25 mouse cellular contexts compared by ENCODE assay signal in genomic region chr9:37044165-37044564, GRCm38 (mm10).
"Had no signal": no experiment of that assay in that cellular context is flagged by ENCODE, and none has a peak within 500 bp of the region (broad histone marks: within the 10 kb centered on the region; RNA-seq: fewer than 3 reads in every experiment).

No protein-coding gene starts in this region.

- H3K27ac ChIP-seq: heart, adult 2 months; heart, embryonic 10.5 days; hindbrain, embryonic 10.5 days; hindbrain, embryonic 12.5 days; hindbrain, embryonic 14.5 days; intestine, embryonic 15.5 days; kidney, embryonic 15.5 days; kidney, postnatal 0 days; limb, embryonic 13.5 days; limb, embryonic 15.5 days had no signal

- H3K4me3 ChIP-seq: heart, adult 2 months; heart, embryonic 10.5 days; heart, embryonic 12.5 days; hindbrain, embryonic 10.5 days; hindbrain, embryonic 12.5 days; intestine, embryonic 15.5 days; kidney, embryonic 15.5 days; limb, embryonic 13.5 days; limb, embryonic 15.5 days had no signal

- H3K4me2 ChIP-seq: heart, embryonic 12.5 days; hindbrain, embryonic 12.5 days; hindbrain, embryonic 14.5 days; intestine, embryonic 15.5 days; kidney, embryonic 15.5 days; limb, embryonic 13.5 days; limb, embryonic 15.5 days had no signal

- H3K9ac ChIP-seq: forebrain, postnatal 0 days; heart, embryonic 12.5 days; hindbrain, embryonic 12.5 days; hindbrain, embryonic 14.5 days; intestine, embryonic 15.5 days; kidney, embryonic 15.5 days; limb, embryonic 13.5 days; limb, embryonic 15.5 days had no signal

- ATAC-seq: forebrain, postnatal 0 days; hindbrain, embryonic 16.5 days; inflammation-experienced regulatory T-cells, adult 6 months; intestine, embryonic 15.5 days; intestine, postnatal 0 days had no signal

- H3K27me3 ChIP-seq: heart, embryonic 12.5 days; hindbrain, embryonic 12.5 days; intestine, embryonic 15.5 days; kidney, embryonic 15.5 days; limb, embryonic 15.5 days had no signal

- H3K36me3 ChIP-seq: heart, embryonic 10.5 days; heart, embryonic 12.5 days; hindbrain, embryonic 10.5 days; hindbrain, embryonic 12.5 days; intestine, embryonic 15.5 days; kidney, embryonic 15.5 days; limb, embryonic 13.5 days; limb, embryonic 15.5 days had no signal

- H3K9me3 ChIP-seq: heart, embryonic 10.5 days; heart, embryonic 12.5 days; hindbrain, embryonic 10.5 days; hindbrain, embryonic 12.5 days; intestine, embryonic 15.5 days; kidney, embryonic 15.5 days; limb, embryonic 13.5 days; limb, embryonic 15.5 days had no signal

- H3K4me1 ChIP-seq: heart, embryonic 10.5 days; intestine, embryonic 15.5 days; kidney, embryonic 15.5 days had no signal

- DNase-seq: forebrain, postnatal 0 days; gastrocnemius, postnatal 14 days; gastrocnemius, postnatal 36 days; heart, adult 2 months; heart, postnatal 10 days; heart, postnatal 4 days; kidney, adult 18-20 months; kidney, adult 8-10 months; kidney, postnatal 14 days; kidney, postnatal 36 days; layer of hippocampus, adult 9-11 months; layer of hippocampus, postnatal 36 days had no signal
